17 mouse cellular contexts compared by ENCODE assay signal in genomic region chr1:138126843-138127242, GRCm38 (mm10). TPM values are rescaled to one million over a fixed set of nuclear protein-coding genes. Genes with fewer than 3 reads are reported as not detected.
DNase-seq lines count a peak whose midpoint lies in the region; ATAC-seq and TF ChIP-seq lines count a peak whose summit lies in the region.
"Had no signal": no experiment of that assay in that cellular context is flagged by ENCODE, and none has a peak within 500 bp of the region (broad histone marks: within the 10 kb centered on the region; RNA-seq: fewer than 3 reads in every experiment).

No protein-coding gene starts in this region.

- in situ Hi-C loops in Patski (cut with MboI; ENCODE audit: low pct_unique_long_range_greater_than_20kb), result loop anchor here (25.0 kb wide), 1 partner anchor 360 kb away; no protein-coding TSS in a partner anchor

- CTCF ChIA-PET in Patski (lab: Charles Lee), result interaction anchor here (1.0 to 1.8 kb wide), 2 partner anchors 11 to 625 kb away, joined by 3 read pairs; no protein-coding TSS in a partner anchor

- H3K36me3 ChIP-seq in heart, embryonic 12.5 days, result no peaks in the 10 kb centered on the region
- H3K36me3 ChIP-seq: limb, embryonic 15.5 days; midbrain, embryonic 10.5 days; neural tube, embryonic 13.5 days had no signal

- WGBS in heart, embryonic 12.5 days, result 35% methylated on average over 8 of the region's 8 CpGs

- no peaks in the 10 kb centered on the region for H3K4me1 ChIP-seq in heart, embryonic 12.5 days (replicated peaks)
- H3K4me1 ChIP-seq: limb, embryonic 15.5 days; neural tube, embryonic 13.5 days had no signal

- no peak overlapping the region for H3K4me3 ChIP-seq in heart, embryonic 12.5 days
- H3K4me3 ChIP-seq: limb, embryonic 15.5 days; midbrain, embryonic 10.5 days; neural tube, embryonic 13.5 days had no signal

- intact Hi-C loops in heart, postnatal 36 days (cut with DNase I), result loop anchor here (5.0 to 10.0 kb wide), 2 partner anchors 510 to 628 kb away; no protein-coding TSS in a partner anchor
- intact Hi-C loops in left cerebral cortex, postnatal 14 days (cut with DNase I), result loop anchor here (5.0 kb wide), 1 partner anchor 1030 kb away; no protein-coding TSS in a partner anchor
- intact Hi-C loops in left cerebral cortex, postnatal 36 days (cut with DNase I), result no loop called here

- H3K27ac ChIP-seq in heart, embryonic 12.5 days (ENCODE audit: poor library complexity, severe bottlenecking), result no peak overlapping the region
- H3K27ac ChIP-seq: limb, embryonic 15.5 days; midbrain, embryonic 10.5 days; neural tube, embryonic 13.5 days had no signal

- ATAC-seq in heart, embryonic 12.5 days (ENCODE audit: insufficient number of reproducible peaks, low FRiP score), result no peak
- ATAC-seq in Patski, result peak; percentile 98
- ATAC-seq: forebrain, embryonic 16.5 days had no signal

- TF ChIP-seq CTCF in Patski (IDR thresholded peaks at IDR 0.05), result no peak

- H3K27me3 ChIP-seq in heart, embryonic 12.5 days (replicated peaks), result no peaks in the 10 kb centered on the region
- no peaks in the 10 kb centered on the region for H3K27me3 ChIP-seq in Patski
- H3K27me3 ChIP-seq: limb, embryonic 15.5 days; neural tube, embryonic 13.5 days had no signal

- DNase-seq in heart, postnatal 36 days, result no peak
- DNase-seq in left cerebral cortex, postnatal 14 days (ENCODE audit: low spot score in 2 of 2), result peak; percentile 9 to 36
- DNase-seq in left cerebral cortex, postnatal 36 days (ENCODE audit: low spot score in 2 of 2), result no peak
- peak; percentile 51 for DNase-seq in Patski (ENCODE audit: low read depth, low spot score)
- DNase-seq in induced T-regulatory cell, adult 2 months (ENCODE audit: low read depth), result peak; percentile 49
- no peak for DNase-seq in neural tube, embryonic 10.5 days (ENCODE audit: extremely low spot score, low spot score)
- DNase-seq: cerebellum, adult 11 months; cerebellum, postnatal 14 days; kidney, adult 2 months; kidney, postnatal 25 days; right cerebral cortex, postnatal 4 days; thymus, postnatal 36 days had no signal

- no peaks in the 10 kb centered on the region for H3K9me3 ChIP-seq in heart, embryonic 12.5 days (replicated peaks)
- H3K9me3 ChIP-seq: limb, embryonic 15.5 days; midbrain, embryonic 10.5 days; neural tube, embryonic 13.5 days had no signal

- peak overlapping the region; percentile 41 for H3K4me2 ChIP-seq in heart, embryonic 12.5 days
- H3K4me2 ChIP-seq: limb, embryonic 15.5 days; neural tube, embryonic 13.5 days had no signal

- H3K9ac ChIP-seq in heart, embryonic 12.5 days, result no peak overlapping the region
- H3K9ac ChIP-seq: limb, embryonic 15.5 days; neural tube, embryonic 13.5 days had no signal

- POLR2A ChIA-PET in Patski (lab: Charles Lee), result no interaction called here

RNA-seq across cellular contexts. Expression of gene Ptprc, which starts 48.7 kb away (rescaled TPM):
- 0.83 and 1.2 TPM in 2 replicates for polyA plus RNA-seq in heart, embryonic 12.5 days (2016; fragmentation: Nextera tagmentation; extraction: Ambion mirVana)
- total RNA-seq in heart, postnatal 36 days (2021), result 1 to 10 TPM; 4.6 to 7.5 TPM
- total RNA-seq in left cerebral cortex, postnatal 14 days (2021), result 1 to 10 TPM; 2.3 to 2.5 TPM
- 1 to 10 TPM; 2.3 to 3.2 TPM for total RNA-seq in left cerebral cortex, postnatal 36 days (2021)
- 0.15 TPM for polyA plus RNA-seq in Patski (2021)

Comparison
In these comparisons a context has a peak if more than half of its experiments do, and no peak if none do; other contexts are left out.
1. DNase-seq: peak in left cerebral cortex, postnatal 14 days (2 of 2), Patski (single experiment) and induced T-regulatory cell, adult 2 months (single experiment); none in heart, postnatal 36 days (0 of 2), left cerebral cortex, postnatal 36 days (0 of 2) and neural tube, embryonic 10.5 days (single experiment).